Mouse (Mus musculus) liver, embryonic 14.5 days (tissue): ENCODE data around the gene Hist1h2br. TPM values are rescaled to one million over a fixed set of nuclear protein-coding genes. Genes with fewer than 3 reads are reported as not detected.
A peak's percentile ranks its signal among the peaks of the same experiment; 100 is the strongest.
"Not testable (repeated sequence)": the region's sequence is repeated elsewhere in the genome, so short reads cannot be mapped to it uniquely, and the experiment has no call there.

Experiments
- ATAC-seq: fragments of 200-750 bp; cut with Nextera tagmentation; 2 replicates; pipeline ENCODE4 v1.8.0; 2017; ENCODE audit warnings: moderate number of reproducible peaks, mild to moderate bottlenecking, moderate library complexity; ENCODE audit not compliant: insufficient read depth
- DNase-seq, 3 experiments: peaks; one replicate each; pipeline ENCODE4 v3.0.0-alpha.2; 2012 to 2013; ENCODE audit warnings: low read depth in 3 of 3, low spot score in 3 of 3
- H3K27ac ChIP-seq: fragments of 300-500 bp; sonication (generic); 2 replicates; pipeline ENCODE4 v1.5.1; 2014; ENCODE audit warnings: moderate library complexity, mild to moderate bottlenecking, control low read depth, inconsistent platforms
- H3K27me3 ChIP-seq: fragments of 300-500 bp; sonication (generic); 2 replicates; pipeline ENCODE4 v1.6.1; 2014; ENCODE audit warnings: mild to moderate bottlenecking, low read length, moderate library complexity; ENCODE audit not compliant: control insufficient read depth, insufficient read depth
- H3K36me3 ChIP-seq: fragments of 300-500 bp; sonication (generic); replicated peaks from 2 replicates; pipeline ENCODE4 v1.6.1; 2014; ENCODE audit warnings: low read depth; ENCODE audit not compliant: control insufficient read depth, insufficient read depth
- H3K4me1 ChIP-seq, 2 experiments: fragments of 200-500 bp in 1 of 2; fragments of 300-500 bp in 1 of 2; sonication (generic) in 1 of 2; replicated peaks; 2 replicates each; pipeline ENCODE4 v1.6.1; 2012 to 2014; ENCODE audit warnings: antibody characterized with exemption in 1 of 2, inconsistent platforms in 1 of 2, low read length in 1 of 2; ENCODE audit not compliant: control insufficient read depth in 2 of 2, insufficient read depth in 2 of 2
- H3K4me2 ChIP-seq: fragments of 300-500 bp; sonication (generic); 2 replicates; pipeline ENCODE4 v1.6.1; 2014; ENCODE audit warnings: low read depth, mild to moderate bottlenecking, control low read depth, moderate library complexity
- H3K4me3 ChIP-seq, 2 experiments: fragments of 200-500 bp in 1 of 2; fragments of 300-500 bp in 1 of 2; sonication (generic) in 1 of 2; 2 replicates each; pipeline ENCODE4 v1.5.1; 2012 to 2014; ENCODE audit warnings: low read depth in 2 of 2, low read length in 2 of 2, mild to moderate bottlenecking in 2 of 2, control low read depth in 1 of 2, inconsistent platforms in 1 of 2, moderate library complexity in 1 of 2; ENCODE audit not compliant: insufficient read depth in 1 of 2
- H3K9ac ChIP-seq: fragments of 300-500 bp; sonication (generic); replicated peaks from 2 replicates; pipeline ENCODE4 v1.6.1; 2014; ENCODE audit warnings: mild to moderate bottlenecking, control low read depth, moderate library complexity
- H3K9me3 ChIP-seq: fragments of 300-500 bp; sonication (generic); 2 replicates; pipeline ENCODE4 v1.6.1; 2016; ENCODE audit warnings: low read length, mixed read lengths; ENCODE audit not compliant: control insufficient read depth
- CTCF ChIP-seq: IDR thresholded peaks from 2 replicates; pipeline ENCODE4 v1.5.1; 2016; ENCODE audit warnings: antibody characterized with exemption, low read depth, control low read depth
- EP300 ChIP-seq: IDR thresholded peaks from 2 replicates; pipeline ENCODE4 v1.6.1; 2016; ENCODE audit warnings: antibody characterized with exemption, low read depth
- WGBS: fragments of 180-500 bp; shearing (Covaris S2); extraction: QIAGEN DNeasy Blood & Tissue Kit; methylation state at CpG from one replicate; pipeline ENCODE4 v1.1.7; 2014; ENCODE audit not compliant: insufficient replicate concordance; 5-methylcytosine and 5-hydroxymethylcytosine counted together
- polyA plus RNA-seq, 2 experiments: library from polyadenylated mRNA; depleted of rRNA in 1 of 2; stranded (reverse) in 1 of 2; unstranded in 1 of 2; fragments of >200 nt; fragmentation: Nextera tagmentation in 1 of 2; extraction: Ambion mirVana in 1 of 2; gene quantifications; 2 replicates each; pipeline versions ENCODE4 v1.2.1 to v1.2.3; 2012 to 2014

Hist1h2br gene
- polyA plus RNA-seq, 2 experiments: 9.6 to 18.0 TPM

DNA sequence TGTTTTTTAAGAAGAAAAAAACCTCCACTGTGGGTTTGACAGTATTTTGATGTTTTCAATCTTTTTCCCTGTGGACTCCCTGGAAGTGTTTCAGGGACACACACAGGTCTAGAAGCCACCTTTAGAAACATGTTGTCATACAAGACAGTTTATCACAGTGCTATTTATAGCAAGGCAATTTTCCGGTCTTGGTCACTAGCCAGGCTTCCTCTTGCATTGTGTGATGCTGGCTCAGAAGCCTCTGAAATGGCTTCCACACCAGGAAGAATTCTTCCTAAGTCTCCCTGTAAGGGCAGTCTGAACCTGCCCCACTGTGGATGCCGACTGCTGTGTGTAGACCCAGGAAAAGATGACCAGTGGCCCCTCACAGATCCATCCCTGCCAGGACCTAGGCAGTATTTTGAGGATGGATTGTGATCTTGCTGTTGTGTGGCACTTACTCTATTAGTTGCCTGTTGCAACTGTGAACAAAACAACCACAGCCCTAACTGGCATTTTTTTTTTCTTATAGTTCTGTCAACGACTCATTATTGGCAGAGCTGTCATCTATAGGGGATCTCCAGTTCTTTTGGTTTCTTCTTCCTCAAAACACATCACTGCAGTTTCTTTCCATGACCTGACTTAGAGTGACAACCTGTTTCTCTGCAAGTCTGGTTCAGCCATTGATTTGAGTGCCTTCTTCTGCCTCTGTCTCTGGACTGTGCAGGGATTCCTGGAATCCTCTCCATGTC, 18.8 kb downstream of the Hist1h2br start:
- ATAC-seq (no peak), DNase-seq (no peak)
- H3K36me3 ChIP-seq: no peaks in the 10 kb centered on the region
- no peak overlapping the region for H3K27ac ChIP-seq
- 15% methylated on average over 3 of the region's 3 CpGs for WGBS
- H3K4me1 ChIP-seq: peaks cover 0 to 5% of the 10 kb centered on the region in 2 experiments; a peak in 2 of 4 replicates
- H3K4me2 ChIP-seq: no peak overlapping the region
- no peaks in the 10 kb centered on the region for H3K9me3 ChIP-seq
- TF ChIP-seq CTCF (no peak), EP300 (no peak)
- H3K27me3 ChIP-seq: no peaks in the 10 kb centered on the region
- H3K4me3 ChIP-seq: no peak overlapping the region
- no peak overlapping the region for H3K9ac ChIP-seq

DNA sequence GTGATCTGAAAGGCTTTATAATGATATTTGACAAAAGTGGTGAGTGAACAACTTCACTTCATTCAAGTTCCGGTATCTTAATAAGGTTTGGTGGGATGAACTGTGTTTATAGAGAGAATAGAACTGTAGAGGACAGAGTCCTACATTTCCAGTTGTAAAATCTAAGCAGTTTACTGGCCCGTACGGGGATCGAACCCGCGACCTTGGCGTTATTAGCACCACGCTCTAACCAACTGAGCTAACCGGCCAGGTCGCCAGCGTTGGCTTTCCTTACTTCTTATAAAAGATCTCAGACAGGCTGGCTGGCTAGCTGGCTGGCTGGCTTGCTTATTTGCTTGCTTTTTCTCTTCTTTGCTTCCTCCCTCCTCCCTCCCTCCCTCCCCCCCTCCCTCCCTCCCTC, 21.6 kb downstream of the Hist1h2br start:
- TF ChIP-seq EP300 (no peak), CTCF (no peak)
- Histone ChIP-seq H3K27ac (no peak overlapping the region), H3K4me3 (peak overlapping the region; percentile 68 to 95; a peak in 3 of 4 replicates), H3K36me3 (no peaks in the 10 kb centered on the region), H3K9me3 (no peaks in the 10 kb centered on the region), H3K27me3 (no peaks in the 10 kb centered on the region), H3K4me1 (peaks cover 0 to 5% of the 10 kb centered on the region in 2 experiments; a peak in 2 of 4 replicates), H3K9ac (peak overlapping the region; percentile 68; the same call in 1 of the 2 replicates), H3K4me2 (peak overlapping the region; percentile 77)
- 0% methylated on average over 11 of the region's 11 CpGs for WGBS
- DNase-seq (peak; percentile 46 to 68 (median 59)), ATAC-seq (peak; percentile 93)

- Histone ChIP-seq H3K4me3 (peak overlapping the region; percentile 68 to 95), H3K9me3 (no peaks in the 10 kb centered on the region), H3K4me2 (peak overlapping the region; percentile 77), H3K36me3 (no peaks in the 10 kb centered on the region), H3K9ac (peak overlapping the region; percentile 68), H3K27me3 (no peaks in the 10 kb centered on the region), H3K4me1 (peaks cover 0 to 5% of the 10 kb centered on the region in 2 experiments; a peak in 2 of 4 replicates), H3K27ac (no peak overlapping the region)
- peak; percentile 68; the same call in 1 of the 2 replicates for ATAC-seq
- under 1% methylated on average over 15 of the region's 15 CpGs for WGBS
- DNase-seq: peak; percentile 48 to 66 (median 52)
- no peak for TF ChIP-seq CTCF
- no peak for TF ChIP-seq EP300
Measured at GRCm38 (mm10) chr13:21855698-21856162, 22.2 kb downstream of the Hist1h2br start.

DNA sequence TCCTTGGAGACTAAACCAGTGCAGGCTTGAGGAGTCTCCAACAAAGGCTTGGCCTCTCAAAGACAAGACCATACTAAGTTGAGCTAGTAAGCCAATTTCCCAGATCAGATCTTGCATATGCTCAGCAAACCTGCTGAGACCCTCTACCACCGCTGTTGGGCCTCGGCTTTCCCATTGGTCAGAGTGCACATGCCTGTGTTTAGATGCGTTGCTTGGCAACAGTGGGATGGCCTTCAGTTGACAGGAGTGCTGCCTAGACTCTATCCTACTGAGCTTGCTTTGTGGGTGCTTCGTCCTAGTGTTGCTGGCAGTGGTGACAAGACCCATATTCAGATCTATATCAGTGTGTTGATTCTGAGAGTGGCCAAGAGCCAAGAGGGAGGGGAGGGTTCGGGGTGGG, 28.1 kb downstream of the Hist1h2br start:
- Histone ChIP-seq H3K27me3 (no peaks in the 10 kb centered on the region), H3K4me2 (no peak overlapping the region), H3K9ac (no peak overlapping the region), H3K9me3 (no peaks in the 10 kb centered on the region), H3K36me3 (no peaks in the 10 kb centered on the region), H3K4me1 (no peaks in the 10 kb centered on the region), H3K4me3 (no peak overlapping the region), H3K27ac (no peak overlapping the region)
- no peak for ATAC-seq
- TF ChIP-seq CTCF: no peak
- TF ChIP-seq EP300: no peak
- DNase-seq: no peak
- 27% methylated on average over 5 of the region's 5 CpGs for WGBS

- H3K4me3 ChIP-seq, H3K9me3 ChIP-seq, H3K27ac ChIP-seq, H3K4me1 ChIP-seq, ATAC-seq, H3K9ac ChIP-seq, H3K4me2 ChIP-seq, H3K27me3 ChIP-seq, H3K36me3 ChIP-seq, DNase-seq: not testable (repeated sequence)
- WGBS: 40% methylated on average over 3 of the region's 3 CpGs
Measured at GRCm38 (mm10) chr13:21865503-21865902, 32.0 kb downstream of the Hist1h2br start.
